Mouse (Mus musculus) liver, embryonic 16.5 days (tissue): ENCODE data around the gene Tmem273. TPM values are rescaled to one million over a fixed set of nuclear protein-coding genes. Genes with fewer than 3 reads are reported as not detected.

ENCODE experiments used
- ATAC-seq: fragments of 200-750 bp; cut with Nextera tagmentation; 2 replicates; pipeline ENCODE4 v1.8.0; 2017; ENCODE audit warnings: low read depth, mild to moderate bottlenecking, moderate number of reproducible peaks, moderate library complexity
- H3K27ac ChIP-seq: fragments of 300-500 bp; sonication (generic); 2 replicates; pipeline ENCODE4 v1.5.1; 2014; ENCODE audit warnings: mild to moderate bottlenecking, low read length
- H3K27me3 ChIP-seq: fragments of 300-500 bp; sonication (generic); 2 replicates; pipeline ENCODE4 v1.6.1; 2014; ENCODE audit warnings: low read depth, low read length, mixed read lengths; ENCODE audit not compliant: control insufficient read depth, insufficient read depth
- H3K36me3 ChIP-seq: fragments of 300-500 bp; sonication (generic); 2 replicates; pipeline ENCODE4 v1.6.1; 2014; ENCODE audit warnings: mild to moderate bottlenecking; ENCODE audit not compliant: control insufficient read depth, insufficient read depth
- H3K4me1 ChIP-seq: fragments of 300-500 bp; sonication (generic); 2 replicates; pipeline ENCODE4 v1.6.1; 2014; ENCODE audit warnings: low read depth, low read length, mixed read lengths; ENCODE audit not compliant: control insufficient read depth
- H3K4me2 ChIP-seq: fragments of 300-500 bp; sonication (generic); 2 replicates; pipeline ENCODE4 v1.6.1; 2014; ENCODE audit warnings: low read depth, low read length, mixed read lengths
- H3K4me3 ChIP-seq: fragments of 300-500 bp; sonication (generic); 2 replicates; pipeline ENCODE4 v1.5.1; 2014; ENCODE audit warnings: low read depth, mild to moderate bottlenecking, low read length
- H3K9ac ChIP-seq: fragments of 300-500 bp; sonication (generic); 2 replicates; pipeline ENCODE4 v1.6.1; 2014; ENCODE audit warnings: low read depth, low read length
- H3K9me3 ChIP-seq: fragments of 300-500 bp; sonication (generic); replicated peaks from 2 replicates; pipeline ENCODE4 v1.6.1; 2016; ENCODE audit warnings: low read length; ENCODE audit not compliant: control insufficient read depth
- WGBS: fragments of 180-500 bp; shearing (Covaris S2); extraction: QIAGEN DNeasy Blood & Tissue Kit; methylation state at CpG from one replicate; pipeline ENCODE4 v1.1.7; 2014; ENCODE audit not compliant: insufficient replicate concordance; 5-methylcytosine and 5-hydroxymethylcytosine counted together
- polyA plus RNA-seq: library from polyadenylated mRNA; unstranded; fragments of >200 nt; fragmentation: Nextera tagmentation; extraction: Ambion mirVana; gene quantifications from 2 replicates; pipeline ENCODE4 v1.2.1, GENCODE M21; 2015

The Tmem273 gene
- polyA plus RNA-seq = 1.2 and 1.6 TPM in 2 replicates

DNA sequence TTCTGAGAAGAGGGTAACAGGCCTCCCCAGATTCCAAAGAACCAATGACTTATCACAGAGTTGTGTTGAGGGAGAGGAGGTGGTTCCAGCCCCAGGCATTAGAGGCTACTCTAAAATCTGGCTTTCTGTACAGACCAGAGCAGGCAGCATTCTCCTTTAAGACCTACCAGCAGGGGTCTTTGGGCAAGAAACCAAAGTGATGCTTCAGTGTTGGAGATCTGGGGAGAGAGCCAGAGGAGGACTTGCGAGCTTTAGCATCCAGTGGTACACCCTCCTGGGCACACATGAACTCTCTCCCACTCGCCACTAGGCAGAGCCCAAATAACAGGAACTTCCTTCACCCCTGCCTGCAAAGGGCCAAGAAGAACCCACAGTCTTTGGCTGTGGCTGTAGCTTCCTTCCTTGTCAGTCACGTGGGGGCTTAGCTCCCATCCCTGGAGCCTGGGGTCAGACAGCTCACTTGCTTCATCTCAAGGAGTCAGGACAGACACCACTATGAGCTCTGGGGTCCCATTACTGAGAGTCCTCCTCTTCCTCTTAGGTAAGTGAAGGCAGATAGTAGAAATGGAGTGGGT is at the start of gene Tmem273:
Tmem273 (plus strand) TSS at position 408 of the 575 bp plus-strand sequence.
- 12% methylated on average over 3 of the region's 3 CpGs for WGBS
- no peak within 1 kb of the TSS for H3K4me3 ChIP-seq
- H3K27me3 ChIP-seq = no peaks in the 10 kb centered on the region
- ATAC-seq = peak; percentile 21; the same call in 1 of the 2 replicates
- no peak within 1 kb of the TSS for H3K4me2 ChIP-seq
- no peak within 1 kb of the TSS for H3K9ac ChIP-seq
- no peaks in the 10 kb centered on the region for H3K36me3 ChIP-seq
- H3K9me3 ChIP-seq = no peaks in the 10 kb centered on the region
- no peak within 1 kb of the TSS for H3K27ac ChIP-seq
- no peaks in the 10 kb centered on the region for H3K4me1 ChIP-seq

DNA sequence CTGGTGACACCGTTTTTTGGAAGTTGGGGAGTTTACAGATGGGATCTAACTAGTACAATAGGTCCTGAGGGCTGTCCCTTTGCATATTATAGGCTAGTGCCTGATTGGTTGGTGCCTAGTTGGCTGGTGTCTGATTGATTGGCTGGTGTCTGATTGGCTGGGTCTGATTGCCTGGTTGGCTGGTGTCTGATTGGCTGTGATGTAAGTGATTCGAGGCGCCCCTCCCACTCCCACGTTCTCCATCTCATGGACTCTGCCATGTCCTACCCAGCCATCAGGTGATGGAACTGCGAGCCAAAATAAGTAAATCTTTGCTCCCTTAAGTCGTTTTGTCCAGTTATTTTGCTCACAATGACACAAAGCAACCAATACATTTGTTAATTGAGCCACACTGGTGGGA is 49.2 kb upstream of the Tmem273 start:
- Histone ChIP-seq H3K9ac (no peak overlapping the region), H3K4me2 (no peak overlapping the region), H3K4me3 (no peak overlapping the region), H3K27me3 (no peaks in the 10 kb centered on the region), H3K4me1 (no peaks in the 10 kb centered on the region), H3K9me3 (no peaks in the 10 kb centered on the region), H3K36me3 (no peaks in the 10 kb centered on the region), H3K27ac (no peak overlapping the region)
- ATAC-seq = no peak
- 53% methylated on average over 6 of the region's 6 CpGs for WGBS

DNA sequence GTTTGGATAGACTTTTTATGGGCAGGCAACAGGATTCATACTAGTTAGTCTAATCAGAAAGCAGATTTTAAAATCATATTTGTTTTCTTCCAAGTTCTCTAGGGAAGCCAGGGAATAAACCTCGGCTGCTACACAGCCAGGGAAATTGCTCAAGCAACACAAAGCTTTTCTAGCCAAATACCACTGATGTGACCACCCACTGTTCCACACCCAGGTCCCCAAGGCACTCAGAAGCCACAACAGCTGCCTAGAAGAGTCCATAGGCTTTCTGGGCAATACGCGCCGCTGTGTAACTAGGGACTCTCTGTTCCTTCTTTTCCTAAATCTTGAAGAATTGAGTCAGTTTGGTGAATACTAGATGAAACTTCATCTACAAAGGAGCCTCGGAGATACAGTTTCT is 47.2 kb upstream of the Tmem273 start:
- Histone ChIP-seq H3K27me3 (no peaks in the 10 kb centered on the region), H3K4me3 (no peak overlapping the region), H3K4me1 (no peaks in the 10 kb centered on the region), H3K9me3 (no peaks in the 10 kb centered on the region), H3K27ac (no peak overlapping the region), H3K36me3 (no peaks in the 10 kb centered on the region), H3K9ac (no peak overlapping the region), H3K4me2 (no peak overlapping the region)
- ATAC-seq = no peak
- WGBS = 70% methylated on average over 5 of the region's 5 CpGs

DNA sequence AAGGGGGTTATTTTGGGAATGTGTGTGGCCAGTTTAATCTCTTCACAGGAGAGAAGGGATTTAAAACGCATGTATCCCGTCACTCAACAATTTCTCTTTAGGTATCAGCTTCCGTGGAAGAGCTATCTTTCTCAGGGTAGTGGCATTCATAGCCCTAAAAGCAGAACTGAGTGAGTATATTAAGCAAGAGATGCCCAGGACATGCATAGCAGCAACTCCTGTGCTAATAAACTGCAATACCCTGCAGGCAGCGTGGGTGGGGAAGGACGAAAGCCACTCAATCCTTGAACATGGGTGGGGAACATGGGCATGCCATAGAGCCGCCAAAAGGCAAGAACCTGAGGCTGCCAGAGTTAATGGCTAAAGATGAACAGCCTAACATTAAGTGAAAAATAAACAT is 37.2 kb upstream of the Tmem273 start:
- WGBS = 47% methylated on average over 6 of the region's 6 CpGs
- Histone ChIP-seq H3K36me3 (no peaks in the 10 kb centered on the region), H3K4me2 (no peak overlapping the region), H3K9ac (no peak overlapping the region), H3K4me1 (no peaks in the 10 kb centered on the region), H3K9me3 (no peaks in the 10 kb centered on the region), H3K27me3 (no peaks in the 10 kb centered on the region), H3K27ac (no peak overlapping the region), H3K4me3 (no peak overlapping the region)
- no peak for ATAC-seq

DNA sequence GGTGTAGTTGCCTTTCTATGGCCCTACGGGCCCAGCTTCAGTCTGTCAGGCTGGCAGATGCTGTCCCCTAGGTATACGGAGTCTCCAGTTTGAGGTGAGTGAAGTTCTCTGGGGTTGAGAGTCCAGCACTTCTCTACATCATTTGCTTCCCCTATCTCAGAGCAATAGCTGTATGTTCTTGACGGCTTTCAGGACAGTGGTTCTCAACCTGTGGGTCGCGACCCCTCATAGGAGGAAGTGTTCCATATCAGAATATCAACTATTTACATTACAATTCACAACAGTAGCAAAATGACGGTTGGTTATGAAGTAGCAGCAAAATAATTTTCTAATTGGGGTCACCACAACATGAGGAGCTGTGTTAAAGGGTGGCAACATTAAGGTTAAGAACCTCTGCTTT is 35.0 kb upstream of the Tmem273 start:
- no peaks in the 10 kb centered on the region for H3K36me3 ChIP-seq
- no peak for ATAC-seq
- WGBS = 66% methylated on average over 6 of the region's 6 CpGs
- H3K4me1 ChIP-seq = no peaks in the 10 kb centered on the region
- H3K4me2 ChIP-seq = no peak overlapping the region
- no peak overlapping the region for H3K4me3 ChIP-seq
- no peaks in the 10 kb centered on the region for H3K27me3 ChIP-seq
- H3K27ac ChIP-seq = no peak overlapping the region
- H3K9ac ChIP-seq = no peak overlapping the region
- no peaks in the 10 kb centered on the region for H3K9me3 ChIP-seq

DNA sequence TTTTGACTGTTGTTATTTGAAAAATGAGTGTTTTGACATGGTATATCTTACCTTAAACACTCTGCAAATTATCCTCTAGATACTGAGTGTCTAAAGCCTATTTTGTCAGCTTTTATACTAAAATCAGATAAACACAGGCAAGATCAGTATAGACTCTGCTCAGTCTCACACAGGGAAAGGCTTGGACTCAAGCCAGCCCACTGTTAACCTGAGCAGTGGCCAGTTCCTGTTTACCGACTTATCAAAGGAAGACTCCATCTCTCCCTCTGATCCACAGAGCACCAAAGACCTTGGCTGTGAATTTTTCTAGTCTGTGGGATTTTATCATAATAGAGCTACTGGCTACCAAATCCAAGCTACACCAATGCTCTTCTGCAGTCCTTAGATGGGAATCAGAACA is 31.5 kb upstream of the Tmem273 start:
- Histone ChIP-seq H3K4me2 (no peak overlapping the region), H3K4me3 (no peak overlapping the region), H3K27me3 (no peaks in the 10 kb centered on the region), H3K4me1 (no peaks in the 10 kb centered on the region), H3K27ac (no peak overlapping the region), H3K9me3 (no peaks in the 10 kb centered on the region), H3K9ac (no peak overlapping the region), H3K36me3 (no peaks in the 10 kb centered on the region)
- 31% methylated on average over 1 of the region's 1 CpGs for WGBS
- no peak for ATAC-seq

DNA sequence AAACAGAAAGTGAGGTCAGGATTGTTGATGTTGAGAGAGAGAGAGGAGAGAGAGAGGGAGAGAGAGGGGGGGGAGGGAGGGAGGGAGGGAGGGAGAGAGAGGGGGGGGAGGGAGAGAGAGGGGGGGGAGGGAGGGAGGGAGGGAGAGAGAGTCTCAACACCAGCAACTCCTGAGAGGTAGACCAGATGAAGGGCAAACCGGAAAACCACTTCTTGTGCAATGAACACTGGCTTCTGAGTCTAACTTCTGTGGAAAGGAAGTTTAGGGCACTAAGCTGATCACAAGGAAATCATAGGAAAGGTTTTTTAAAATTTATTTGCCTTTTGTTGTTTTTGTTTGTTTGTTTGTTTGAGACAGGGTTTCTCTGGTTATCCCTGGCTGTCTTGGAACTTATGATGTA is 23.6 kb upstream of the Tmem273 start:
- 19% methylated on average over 1 of the region's 1 CpGs for WGBS
- H3K36me3 ChIP-seq = no peaks in the 10 kb centered on the region
- H3K4me3 ChIP-seq = no peak overlapping the region
- no peak for ATAC-seq
- no peak overlapping the region for H3K27ac ChIP-seq
- H3K4me2 ChIP-seq = no peak overlapping the region
- no peaks in the 10 kb centered on the region for H3K4me1 ChIP-seq
- no peak overlapping the region for H3K9ac ChIP-seq
- no peaks in the 10 kb centered on the region for H3K27me3 ChIP-seq
- no peaks in the 10 kb centered on the region for H3K9me3 ChIP-seq

DNA sequence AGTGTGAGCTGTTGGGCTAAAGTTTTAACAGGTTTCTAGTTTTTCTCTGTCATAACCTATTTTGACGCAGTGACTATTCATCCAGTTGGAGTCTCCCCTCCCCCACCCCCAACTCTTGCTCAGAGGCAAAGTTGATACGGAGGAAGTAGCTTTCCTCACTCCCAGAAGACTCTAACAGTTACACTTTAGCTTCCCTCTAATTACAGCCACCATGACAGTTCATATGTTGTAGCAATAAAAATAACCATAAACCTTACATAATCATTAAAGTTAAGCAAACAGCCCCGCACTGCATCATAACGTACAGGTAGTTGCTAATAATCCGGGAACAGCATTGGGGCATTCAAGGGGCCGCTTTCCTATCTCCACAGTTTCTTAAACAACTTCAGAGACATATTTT is 15.2 kb upstream of the Tmem273 start:
- no peaks in the 10 kb centered on the region for H3K9me3 ChIP-seq
- no peaks in the 10 kb centered on the region for H3K27me3 ChIP-seq
- no peaks in the 10 kb centered on the region for H3K36me3 ChIP-seq
- no peak overlapping the region for H3K9ac ChIP-seq
- no peak for ATAC-seq
- no peak overlapping the region for H3K4me2 ChIP-seq
- WGBS = 53% methylated on average over 6 of the region's 6 CpGs
- no peak overlapping the region for H3K27ac ChIP-seq
- no peaks in the 10 kb centered on the region; the same call in 1 of the 2 replicates for H3K4me1 ChIP-seq
- no peak overlapping the region for H3K4me3 ChIP-seq

DNA sequence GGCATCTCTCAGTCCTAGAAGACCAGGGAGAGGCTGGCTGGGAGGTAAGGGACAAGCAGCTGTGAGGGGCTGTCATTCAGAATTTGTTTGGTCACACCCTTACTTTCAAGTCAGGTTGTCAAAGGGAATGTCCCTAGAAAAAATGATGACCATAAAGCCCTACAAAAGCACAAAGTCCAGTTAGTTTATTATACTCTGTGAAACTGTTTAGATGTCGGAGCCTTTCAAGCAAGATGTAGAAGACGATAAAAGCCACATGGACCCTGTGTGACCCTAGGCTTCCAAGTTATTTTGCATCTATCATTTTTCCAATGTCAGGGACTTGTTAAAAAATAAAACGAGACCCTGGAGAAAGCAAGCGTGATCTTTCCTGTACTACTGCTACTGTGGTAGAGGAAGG is 13.7 kb upstream of the Tmem273 start:
- Histone ChIP-seq H3K4me1 (no peaks in the 10 kb centered on the region; the same call in 1 of the 2 replicates), H3K4me3 (no peak overlapping the region), H3K36me3 (no peaks in the 10 kb centered on the region), H3K27me3 (no peaks in the 10 kb centered on the region), H3K9ac (no peak overlapping the region), H3K4me2 (no peak overlapping the region), H3K9me3 (no peaks in the 10 kb centered on the region), H3K27ac (no peak overlapping the region)
- 66% methylated on average over 4 of the region's 4 CpGs for WGBS
- ATAC-seq = no peak
